Mouse (Mus musculus) CH12.LX (cell line): ENCODE results near the gene Adm.

Experiments used
- EP300 ChIP-seq: IDR thresholded peaks from 2 replicates; pipeline ENCODE4 v1.6.1; 2011; ENCODE audit warnings: low read length, improper control_type of control experiment
- HCFC1 ChIP-seq: IDR thresholded peaks from 2 replicates; pipeline ENCODE4 v1.6.1; 2012; ENCODE audit warnings: low read depth, mild to moderate bottlenecking, inconsistent platforms, low read length, improper control_type of control experiment
- POLR2A ChIP-seq: IDR thresholded peaks from 2 replicates; pipeline ENCODE4 v1.6.1; 2011; ENCODE audit warnings: low read depth, mild to moderate bottlenecking, improper control_type of control experiment, low read length
- TBP ChIP-seq: conservative IDR thresholded peaks from 2 replicates; pipeline ENCODE4 v1.6.1; 2011; ENCODE audit warnings: low read depth, low read length, improper control_type of control experiment
- USF1 ChIP-seq: IDR thresholded peaks from 2 replicates; pipeline ENCODE4 v1.6.1; 2014; ENCODE audit warnings: low read depth, mild to moderate bottlenecking, inconsistent platforms, low read length, improper control_type of control experiment

- TF ChIP-seq POLR2A = peak; percentile 32
- TF ChIP-seq USF1 = no peak
- no peak for TF ChIP-seq TBP
- TF ChIP-seq HCFC1 = 0 out of 2 replicates have a peak, but pooled peaks have one; percentile 17
- TF ChIP-seq EP300 = no peak
Observed at GRCm38 (mm10) chr7:110614133-110615063, 13.1 kb upstream of the Adm start, which contains the start of gene Sbf2.
